Mouse (Mus musculus): ENCODE data around the gene Mcu. TPM values are rescaled to one million over a fixed set of nuclear protein-coding genes. Genes with fewer than 3 reads are reported as not detected.

Gene Mcu
- polyA plus RNA-seq, 1 experiment = 5.3 TPM

GRCm38 (mm10) chr10:59593826-59594570 is 22.5 kb downstream of the Mcu start:
- WGBS = 58% methylated on average over 13 of the region's 13 CpGs
- no peaks in the 10 kb centered on the region for H3K36me3 ChIP-seq (ENCODE audit: control insufficient read depth, insufficient read depth, low read length)

GRCm38 (mm10) chr10:59590606-59591005 is 25.9 kb downstream of the Mcu start:
- 95% methylated on average over 9 of the region's 9 CpGs for WGBS
- TF ChIP-seq CTCF (IDR thresholded peaks at IDR 0.05; ENCODE audit: extremely low read depth, insufficient read depth, insufficient read length, insufficient replicate concordance) = no peak
- TF ChIP-seq POLR2A (IDR thresholded peaks at IDR 0.05; ENCODE audit: low read depth, low read length) = no peak
- no peak overlapping the region for H3K4me3 ChIP-seq (ENCODE audit: extremely low read depth, insufficient read depth, insufficient read length)

More at GRCm38 (mm10) chr10:59593826-59594570, 22.5 kb downstream of the Mcu start:
- Histone ChIP-seq H3K4me3 (ENCODE audit: extremely low read depth, insufficient read depth, insufficient read length) (no peak overlapping the region), H3K4me1 (ENCODE audit: control insufficient read depth, insufficient read depth, insufficient read length) (peaks cover 3% of the 10 kb centered on the region; the same call in 1 of the 2 replicates), H3K27me3 (ENCODE audit: control insufficient read depth, insufficient read depth, low read length) (no peaks in the 10 kb centered on the region), H3K27ac (ENCODE audit: insufficient read depth, low read length) (no peak overlapping the region)
- no peak for DNase-seq (ENCODE audit: low read depth in 1 of 2, low spot score in 2 of 2)
- TF ChIP-seq POLR2A (IDR thresholded peaks at IDR 0.05; ENCODE audit: low read depth, low read length) = no peak
- TF ChIP-seq CTCF (IDR thresholded peaks at IDR 0.05; ENCODE audit: extremely low read depth, insufficient read depth, insufficient read length, insufficient replicate concordance) = no peak

GRCm38 (mm10) chr10:59589856-59590255 is 26.6 kb downstream of the Mcu start:
- Histone ChIP-seq H3K4me1 (ENCODE audit: control insufficient read depth, insufficient read depth, insufficient read length) (peaks cover 7% of the 10 kb centered on the region; the same call in 1 of the 2 replicates), H3K36me3 (ENCODE audit: control insufficient read depth, insufficient read depth, low read length) (no peaks in the 10 kb centered on the region; the same call in 1 of the 2 replicates), H3K4me3 (ENCODE audit: extremely low read depth, insufficient read depth, insufficient read length) (peak overlapping the region; percentile 50), H3K27ac (ENCODE audit: insufficient read depth, low read length) (no peak overlapping the region), H3K27me3 (ENCODE audit: control insufficient read depth, insufficient read depth, low read length) (no peaks in the 10 kb centered on the region)
- 19% methylated on average over 13 of the region's 13 CpGs for WGBS
- TF ChIP-seq CTCF (IDR thresholded peaks at IDR 0.05; ENCODE audit: extremely low read depth, insufficient read depth, insufficient read length, insufficient replicate concordance) = no peak
- no peak for TF ChIP-seq POLR2A (IDR thresholded peaks at IDR 0.05; ENCODE audit: low read depth, low read length)
- DNase-seq (ENCODE audit: low read depth in 1 of 2, low spot score in 2 of 2) = no peak

More at GRCm38 (mm10) chr10:59590606-59591005, 25.9 kb downstream of the Mcu start:
- Histone ChIP-seq H3K27ac (ENCODE audit: insufficient read depth, low read length) (no peak overlapping the region), H3K36me3 (ENCODE audit: control insufficient read depth, insufficient read depth, low read length) (no peaks in the 10 kb centered on the region; the same call in 1 of the 2 replicates), H3K4me1 (ENCODE audit: control insufficient read depth, insufficient read depth, insufficient read length) (peaks cover 7% of the 10 kb centered on the region; the same call in 1 of the 2 replicates), H3K27me3 (ENCODE audit: control insufficient read depth, insufficient read depth, low read length) (no peaks in the 10 kb centered on the region)
- no peak for DNase-seq (ENCODE audit: low read depth in 1 of 2, low spot score in 2 of 2)

GRCm38 (mm10) chr10:59589420-59589819 is 27.1 kb downstream of the Mcu start:
- no peak for TF ChIP-seq CTCF (IDR thresholded peaks at IDR 0.05; ENCODE audit: extremely low read depth, insufficient read depth, insufficient read length, insufficient replicate concordance)
- no peak for TF ChIP-seq POLR2A (IDR thresholded peaks at IDR 0.05; ENCODE audit: low read depth, low read length)
- WGBS = 6% methylated on average over 7 of the region's 7 CpGs
- Histone ChIP-seq H3K36me3 (ENCODE audit: control insufficient read depth, insufficient read depth, low read length) (no peaks in the 10 kb centered on the region; the same call in 1 of the 2 replicates), H3K4me1 (ENCODE audit: control insufficient read depth, insufficient read depth, insufficient read length) (peaks cover 7% of the 10 kb centered on the region; the same call in 1 of the 2 replicates), H3K27ac (ENCODE audit: insufficient read depth, low read length) (no peak overlapping the region), H3K27me3 (ENCODE audit: control insufficient read depth, insufficient read depth, low read length) (no peaks in the 10 kb centered on the region), H3K4me3 (ENCODE audit: extremely low read depth, insufficient read depth, insufficient read length) (peak overlapping the region; percentile 50)
- peak; percentile 36 to 41 for DNase-seq (ENCODE audit: low read depth in 1 of 2, low spot score in 2 of 2)

- TF ChIP-seq CTCF (IDR thresholded peaks at IDR 0.05; ENCODE audit: extremely low read depth, insufficient read depth, insufficient read length, insufficient replicate concordance) (no peak), POLR2A (IDR thresholded peaks at IDR 0.05; ENCODE audit: low read depth, low read length) (no peak)
- DNase-seq (ENCODE audit: low read depth in 1 of 2, low spot score in 2 of 2) = no peak
- WGBS = 90% methylated on average over 7 of the region's 7 CpGs
- Histone ChIP-seq H3K4me3 (ENCODE audit: extremely low read depth, insufficient read depth, insufficient read length) (no peak overlapping the region), H3K27me3 (ENCODE audit: control insufficient read depth, insufficient read depth, low read length) (no peaks in the 10 kb centered on the region), H3K27ac (ENCODE audit: insufficient read depth, low read length) (no peak overlapping the region), H3K36me3 (ENCODE audit: control insufficient read depth, insufficient read depth, low read length) (no peaks in the 10 kb centered on the region; the same call in 1 of the 2 replicates), H3K4me1 (ENCODE audit: control insufficient read depth, insufficient read depth, insufficient read length) (peaks cover 7% of the 10 kb centered on the region; the same call in 1 of the 2 replicates)
These were observed 28.4 kb downstream of the Mcu start for GRCm38 (mm10) chr10:59588135-59588534.

GRCm38 (mm10) chr10:59586821-59587220 is 29.7 kb downstream of the Mcu start:
- H3K4me1 ChIP-seq (ENCODE audit: control insufficient read depth, insufficient read depth, insufficient read length) = peaks cover 7% of the 10 kb centered on the region; the same call in 1 of the 2 replicates
- H3K27me3 ChIP-seq (ENCODE audit: control insufficient read depth, insufficient read depth, low read length) = no peaks in the 10 kb centered on the region
- DNase-seq (ENCODE audit: low read depth in 1 of 2, low spot score in 2 of 2) = no peak
- 96% methylated on average over 15 of the region's 15 CpGs for WGBS
- H3K27ac ChIP-seq (ENCODE audit: insufficient read depth, low read length) = no peak overlapping the region
- H3K4me3 ChIP-seq (ENCODE audit: extremely low read depth, insufficient read depth, insufficient read length) = no peak overlapping the region
- TF ChIP-seq POLR2A (IDR thresholded peaks at IDR 0.05; ENCODE audit: low read depth, low read length) (no peak), CTCF (IDR thresholded peaks at IDR 0.05; ENCODE audit: extremely low read depth, insufficient read depth, insufficient read length, insufficient replicate concordance) (no peak)
- H3K36me3 ChIP-seq (ENCODE audit: control insufficient read depth, insufficient read depth, low read length) = no peaks in the 10 kb centered on the region; the same call in 1 of the 2 replicates

Measured in spleen, adult 2 months (tissue).